Mouse (Mus musculus) thymus, postnatal 36 days (tissue): Measurements from ENCODE around the gene Phf24.
"Not testable (repeated sequence)": the region's sequence is repeated elsewhere in the genome, so short reads cannot be mapped to it uniquely, and the experiment has no call there.

Experiments used
- DNase-seq, 2 experiments: peaks; one replicate each; pipeline ENCODE4 v3.0.0; 2022; ENCODE audit warnings: mixed read lengths in 2 of 2

Gene Phf24

GRCm38 (mm10) chr4:42951206-42952195 lies 35.0 kb downstream of the Phf24 start:
- DNase-seq = no peak

GRCm38 (mm10) chr4:42952563-42952962 lies 36.1 kb downstream of the Phf24 start:
- DNase-seq = no peak

GRCm38 (mm10) chr4:42953435-42954094 lies 37.1 kb downstream of the Phf24 start:
- DNase-seq = no peak

- peak; percentile 45 to 50 for DNase-seq
Observed at GRCm38 (mm10) chr4:42954297-42954696, 37.8 kb downstream of the Phf24 start.

DNA sequence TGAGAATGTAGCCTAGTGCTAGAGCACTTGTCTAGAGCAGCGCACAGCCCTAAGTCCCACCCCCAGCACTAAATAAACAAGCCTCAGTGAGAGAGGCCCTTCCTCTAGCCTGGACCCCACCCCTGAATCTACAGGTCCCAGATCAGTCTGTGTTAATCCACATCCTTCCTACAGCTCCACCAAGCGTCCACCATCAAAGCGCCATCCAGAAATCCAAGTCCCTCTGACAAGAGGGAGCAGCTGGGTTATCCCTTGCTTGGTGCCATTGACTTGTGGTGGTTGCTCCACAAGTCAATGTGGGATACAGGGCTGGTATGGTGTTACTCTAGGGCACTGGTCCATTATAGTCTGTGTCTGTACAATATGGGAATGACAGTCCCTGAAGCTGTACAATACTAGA lies 38.7 kb downstream of the Phf24 start:
- no peak for DNase-seq

GRCm38 (mm10) chr4:42956581-42956980 lies 40.1 kb downstream of the Phf24 start:
- DNase-seq = no peak

DNA sequence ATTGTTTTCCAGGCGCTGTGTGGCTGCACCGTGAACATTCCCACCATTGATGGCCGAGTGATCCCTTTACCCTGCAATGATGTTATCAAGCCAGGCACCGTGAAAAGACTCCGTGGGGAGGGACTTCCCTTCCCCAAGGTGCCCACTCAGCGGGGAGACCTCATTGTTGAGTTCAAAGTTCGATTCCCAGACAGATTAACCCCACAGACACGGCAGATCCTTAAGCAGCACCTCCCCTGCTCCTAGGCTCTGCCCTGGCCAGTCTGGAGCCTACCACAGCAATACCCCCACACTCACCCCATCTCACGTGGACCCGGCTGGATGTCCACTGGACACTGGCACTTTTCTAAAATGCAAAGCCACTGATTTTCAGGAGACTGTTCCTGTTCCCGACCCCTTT lies 40.8 kb downstream of the Phf24 start:
- no peak for DNase-seq

- no peak for DNase-seq
Observed at GRCm38 (mm10) chr4:42957979-42958378, 41.5 kb downstream of the Phf24 start.

DNA sequence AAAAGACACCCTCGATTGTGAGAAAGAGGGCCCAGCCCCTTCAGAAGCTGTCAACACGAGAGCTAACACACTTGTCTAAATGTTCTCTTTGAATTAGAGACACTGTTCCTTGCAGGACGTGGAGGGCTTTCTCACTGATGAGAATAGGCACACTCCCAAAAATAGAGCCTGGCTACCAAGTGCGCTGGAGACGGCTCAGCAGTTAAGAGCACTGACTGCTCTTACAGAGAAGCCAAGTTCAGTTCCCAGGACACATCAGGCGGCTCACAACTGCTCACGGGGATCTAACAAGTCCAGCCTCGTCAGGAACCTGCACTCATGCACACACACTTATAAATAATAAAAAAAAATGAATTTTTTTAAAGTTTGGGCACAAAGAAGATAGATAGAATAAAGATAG lies 42.5 kb downstream of the Phf24 start:
- DNase-seq = no peak

GRCm38 (mm10) chr4:42959382-42959781 lies 42.9 kb downstream of the Phf24 start:
- DNase-seq = no peak

DNA sequence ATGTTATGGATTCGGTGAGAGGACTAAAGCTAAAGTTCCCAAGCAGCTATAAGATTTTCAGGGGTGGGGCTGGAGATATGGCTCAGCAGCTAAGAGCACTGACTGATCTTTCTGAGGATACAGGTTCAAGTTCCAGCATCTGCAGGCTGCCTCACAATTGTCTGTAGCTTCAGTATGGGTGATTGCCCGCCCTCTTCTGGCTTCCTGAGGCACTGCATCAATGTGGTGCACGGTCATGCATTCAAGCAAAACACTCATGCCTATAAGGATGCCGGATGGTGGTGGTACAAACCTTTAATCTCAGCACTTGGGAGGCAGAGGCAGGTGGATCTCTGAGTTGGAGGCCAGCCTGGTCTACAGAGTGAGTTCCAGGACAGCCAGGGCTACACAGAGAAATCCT lies 45.1 kb downstream of the Phf24 start:
- peak; percentile 58 to 65 for DNase-seq

- DNase-seq = no peak
Observed at GRCm38 (mm10) chr4:42963480-42963879, 47.0 kb downstream of the Phf24 start.

GRCm38 (mm10) chr4:42965039-42965719 lies 48.7 kb downstream of the Phf24 start:
- peak; percentile 23 to 29 for DNase-seq

GRCm38 (mm10) chr4:42969304-42969703 lies 52.8 kb downstream of the Phf24 start, which contains the start of gene 1700022I11Rik:
1700022I11Rik (plus strand) TSS chr4:42969604.
- no peak for DNase-seq

DNA sequence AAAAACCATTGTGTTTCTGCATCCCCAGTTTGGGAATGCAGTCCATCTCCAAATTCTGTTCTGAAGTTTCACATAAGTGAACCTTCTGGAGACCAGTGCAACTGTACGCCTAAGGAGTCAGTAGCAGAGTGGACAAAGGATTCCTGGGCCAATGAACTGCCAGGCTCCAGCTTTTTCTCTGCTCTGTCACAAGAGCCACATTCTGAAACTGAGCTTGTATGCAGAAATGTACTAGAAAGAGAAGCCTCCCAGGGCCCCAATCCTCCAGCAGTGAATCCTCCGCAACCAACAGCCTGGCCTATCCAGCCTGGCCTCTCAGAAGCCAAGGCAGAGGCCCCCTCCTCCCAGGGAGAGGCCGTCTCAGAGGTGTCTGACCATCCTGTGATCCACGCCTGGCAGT lies 56.5 kb downstream of the Phf24 start:
- DNase-seq = no peak

DNA sequence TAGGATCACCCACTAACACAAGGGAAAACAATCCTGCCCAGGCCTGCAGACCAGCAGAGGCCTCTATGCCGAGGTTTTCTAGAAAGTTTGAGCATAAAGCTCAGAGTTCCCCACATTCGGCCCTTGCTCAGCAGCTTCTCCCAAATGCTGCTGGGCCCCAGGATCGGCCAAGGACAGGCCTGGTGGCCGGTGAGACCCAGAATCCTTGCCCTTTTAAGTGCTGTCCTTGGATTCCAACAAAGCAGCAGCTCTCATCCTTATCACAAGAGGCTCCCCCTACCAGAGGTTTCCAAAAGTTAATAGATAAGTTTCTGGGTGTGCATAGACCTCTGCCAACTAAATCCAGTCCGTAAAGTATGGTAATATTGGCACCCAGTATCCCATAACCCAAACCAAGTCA lies 57.4 kb downstream of the Phf24 start:
- DNase-seq = no peak

- no peak for DNase-seq
Observed at GRCm38 (mm10) chr4:42978062-42978461, 61.6 kb downstream of the Phf24 start.

GRCm38 (mm10) chr4:42980467-42980866 lies 64.0 kb downstream of the Phf24 start:
- not testable (repeated sequence) for DNase-seq

DNA sequence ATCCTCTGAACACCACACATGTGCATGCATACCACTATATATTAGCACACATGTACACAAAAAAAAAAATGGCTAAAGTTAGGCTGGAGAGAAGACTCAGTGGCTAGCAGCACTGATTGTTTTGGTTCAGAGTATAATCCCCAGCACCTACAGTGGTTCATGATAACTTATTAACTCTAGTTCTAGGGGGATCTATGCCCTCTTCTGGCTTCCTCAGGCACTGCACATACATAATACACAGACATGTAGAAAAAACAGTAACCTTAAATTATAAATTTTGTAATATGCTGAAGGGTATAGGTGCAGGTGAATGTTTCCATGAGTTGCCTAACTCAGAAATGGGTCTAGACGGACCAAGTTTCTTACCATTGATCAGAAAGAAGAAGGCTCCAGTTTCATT lies 71.8 kb downstream of the Phf24 start:
- DNase-seq = no peak
